17 mouse cellular contexts compared by ENCODE assay signal in the genomic region with DNA sequence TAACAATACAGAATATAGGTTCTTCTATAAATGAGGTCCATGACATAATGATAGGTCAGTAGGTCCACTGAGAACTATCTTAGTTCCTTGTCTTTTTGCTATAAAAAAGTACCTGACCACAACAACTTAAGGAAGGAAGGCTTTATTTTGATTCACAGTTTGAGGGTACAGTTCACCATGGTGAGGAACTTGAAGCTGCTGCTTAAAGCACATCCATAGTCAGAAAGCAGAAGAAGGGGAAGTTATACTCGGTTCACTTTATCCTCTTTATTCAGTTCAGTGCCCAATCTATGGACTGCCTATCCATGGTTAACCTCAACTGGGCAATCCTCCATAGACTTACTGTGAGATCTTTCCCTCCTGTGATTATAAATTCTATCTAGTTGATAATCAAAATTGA.
"Had no signal": no experiment of that assay in that cellular context is flagged by ENCODE, and none has a peak within 500 bp of the region (broad histone marks: within the 10 kb centered on the region; RNA-seq: fewer than 3 reads in every experiment).

No protein-coding gene starts in this region.

- ATAC-seq: intestine, embryonic 16.5 days; liver, embryonic 12.5 days; midbrain, embryonic 16.5 days had no signal

- DNase-seq: kidney, adult 18-20 months; kidney, adult 9 months; kidney, postnatal 14 days; kidney, postnatal 4 days; liver; lung, adult 18-20 months; lung, postnatal 10 days; lung, postnatal 36 days; retina, postnatal 1 day; right cerebral cortex, postnatal 25 days; spleen, adult 18-20 months; thymus, adult 2 months; thymus, postnatal 14 days; thymus, postnatal 4 days had no signal
